Comparison of ENCODE assay signal across 8 mouse cellular contexts in the genomic region with DNA sequence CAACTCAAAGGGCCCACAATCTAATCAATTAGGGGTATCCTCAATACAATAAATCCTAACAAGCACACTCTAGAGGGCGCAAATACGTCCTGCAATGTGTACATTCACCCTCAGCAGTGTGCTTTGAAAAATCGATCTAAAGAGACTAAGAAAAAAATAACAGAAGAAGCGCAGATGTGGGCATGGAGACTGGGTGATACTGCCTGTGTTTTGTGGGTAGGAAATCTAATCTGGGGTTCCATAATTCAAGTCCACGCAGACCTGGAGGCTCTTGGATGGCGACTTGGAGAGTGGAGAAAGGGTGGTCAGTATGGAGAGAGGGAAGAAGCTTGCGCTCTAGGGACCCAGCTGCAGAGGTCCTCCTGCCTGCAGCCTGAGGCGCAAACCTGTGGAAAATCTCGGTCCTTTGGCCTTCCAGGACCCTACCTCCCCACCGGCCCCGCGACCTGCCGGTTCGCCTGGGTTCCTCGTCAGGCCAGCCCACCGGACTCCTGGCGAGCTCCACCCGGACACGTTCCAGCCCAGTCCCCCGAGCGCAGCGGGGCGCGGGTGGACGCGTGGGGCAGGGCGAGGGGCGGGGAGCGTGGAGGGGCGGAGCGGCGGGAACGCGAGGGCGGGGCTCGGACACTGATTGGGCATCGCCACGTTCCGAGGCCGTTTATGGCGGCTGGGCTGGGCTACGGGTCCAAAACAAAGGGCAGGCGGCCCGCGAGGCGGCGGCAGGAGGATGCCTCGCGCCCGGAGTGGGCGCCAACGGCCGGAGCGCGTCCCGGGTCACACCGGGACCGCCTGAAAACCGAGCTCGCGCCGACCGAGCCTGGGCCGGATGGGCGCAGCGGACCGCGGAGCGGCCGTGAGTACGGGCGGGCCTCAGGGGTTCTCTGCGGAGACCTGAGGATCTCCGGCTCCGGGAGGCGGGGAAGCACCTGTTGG. TPM values are rescaled to one million over a fixed set of nuclear protein-coding genes. Genes with fewer than 3 reads are reported as not detected.
A peak's percentile ranks its signal among the peaks of the same experiment; 100 is the strongest.
DNase-seq lines count a peak whose midpoint lies in the region; ATAC-seq lines count a peak whose summit lies in the region.

A gene (plus strand): TSS at position 186 of the 933 bp plus-strand sequence.

- H3K9me3 ChIP-seq in embryonic facial prominence, embryonic 13.5 days, result no peaks in the 10 kb centered on the region

- H3K4me1 ChIP-seq in embryonic facial prominence, embryonic 13.5 days, result peaks cover 14% of the 10 kb centered on the region

- H3K4me3 ChIP-seq in embryonic facial prominence, embryonic 13.5 days, result peak within 1 kb of the TSS; percentile 78

- H3K27ac ChIP-seq in embryonic facial prominence, embryonic 13.5 days, result peak within 1 kb of the TSS; percentile 90

- peak within 1 kb of the TSS; percentile 75 for H3K4me2 ChIP-seq in embryonic facial prominence, embryonic 13.5 days

- under 1% methylated on average over 75 of the region's 76 CpGs for WGBS in embryonic facial prominence, embryonic 13.5 days

- H3K36me3 ChIP-seq in embryonic facial prominence, embryonic 13.5 days, result peaks cover 6% of the 10 kb centered on the region

- DNase-seq in 416B (ENCODE audit: low read depth), result peak; percentile 74
- peak; percentile 94 to 96 for DNase-seq in adrenal gland, postnatal 36 days
- DNase-seq in heart, adult 9 months (ENCODE audit: low spot score in 2 of 2), result peak; percentile 77 to 81
- peak; percentile 81 for DNase-seq in kidney, adult 9 months
- peak; percentile 83 for DNase-seq in liver
- peak; percentile 73 to 76 for DNase-seq in spleen, postnatal 36 days (ENCODE audit: low spot score in 2 of 2)

- no peaks in the 10 kb centered on the region for H3K27me3 ChIP-seq in embryonic facial prominence, embryonic 13.5 days

- peak within 1 kb of the TSS; percentile 87 for H3K9ac ChIP-seq in embryonic facial prominence, embryonic 13.5 days

- ATAC-seq in embryonic facial prominence, embryonic 13.5 days (ENCODE audit: insufficient number of reproducible peaks, insufficient read depth, low FRiP score, low TSS enrichment, low read depth), result peak; percentile 91
- peak; percentile 73 for ATAC-seq in monocyte, adult 5-6 weeks (replicated peaks; ENCODE audit: insufficient number of reproducible peaks, low FRiP score, low TSS enrichment, poor library complexity, severe bottlenecking)

RNA-seq across cellular contexts. Expression of the gene that starts here (rescaled TPM):
- total RNA-seq in adrenal gland, postnatal 36 days (2021), result 1 to 10 TPM; 3.3 to 7.8 TPM
- 56.7 and 66.3 TPM in 2 replicates for polyA plus RNA-seq in embryonic facial prominence, embryonic 13.5 days (2015; fragmentation: Nextera tagmentation; extraction: Ambion mirVana)
- total RNA-seq in monocyte, adult 5-6 weeks (2017), result 1.1 to 10.3 TPM (median 3.9 TPM) in 3 replicates

Comparison
In these comparisons a context has a peak if more than half of its experiments do, and no peak if none do; other contexts are left out.
1. Peak in every context shown above with its lines: DNase-seq, ATAC-seq, H3K4me3 ChIP-seq and H3K27ac ChIP-seq.